Mouse (Mus musculus): Measurements from ENCODE around the gene Ypel2. TPM values are rescaled to one million over a fixed set of nuclear protein-coding genes. Genes with fewer than 3 reads are reported as not detected.
"Not testable (repeated sequence)": the region's sequence is repeated elsewhere in the genome, so short reads cannot be mapped to it uniquely, and the experiment has no call there.

The Ypel2 gene
- polyA plus RNA-seq (2016; fragmentation: Nextera tagmentation; extraction: Ambion mirVana), result 24.0 and 25.8 TPM in 2 replicates

- peaks cover 50% of the 10 kb centered on the region for H3K4me1 ChIP-seq (replicated peaks)
- WGBS, result under 1% methylated on average over 96 of the region's 96 CpGs
These were observed at the start of gene Ypel2 for GRCm38 (mm10) chr11:86993041-86994037. Gene Ypel2, minus strand, starts transcription at chr11:86993707.

GRCm38 (mm10) chr11:87043052-87043451 is 49.5 kb upstream of the Ypel2 start:
- no peak overlapping the region for H3K4me3 ChIP-seq
- peaks cover 59% of the 10 kb centered on the region for H3K36me3 ChIP-seq
- no peaks in the 10 kb centered on the region for H3K9me3 ChIP-seq (replicated peaks)
- H3K4me1 ChIP-seq (replicated peaks), result no peaks in the 10 kb centered on the region
- no peak overlapping the region for H3K27ac ChIP-seq (ENCODE audit: poor library complexity, severe bottlenecking)
- no peak overlapping the region for H3K4me2 ChIP-seq
- ATAC-seq (ENCODE audit: insufficient number of reproducible peaks, low FRiP score), result no peak
- no peaks in the 10 kb centered on the region for H3K27me3 ChIP-seq (replicated peaks)
- no peak overlapping the region for H3K9ac ChIP-seq
- 68% methylated on average over 3 of the region's 3 CpGs for whole genome bisulfite sequencing

More at GRCm38 (mm10) chr11:86993041-86994037, at the start of gene Ypel2:
- H3K27me3 ChIP-seq (replicated peaks), result no peaks in the 10 kb centered on the region
- H3K27ac ChIP-seq (ENCODE audit: poor library complexity, severe bottlenecking), result peak within 1 kb of the TSS; percentile 93
- peak within 1 kb of the TSS; percentile 78 for H3K4me3 ChIP-seq
- peak within 1 kb of the TSS; percentile 85 for H3K4me2 ChIP-seq
- peak within 1 kb of the TSS; percentile 92 for H3K9ac ChIP-seq
- H3K36me3 ChIP-seq, result peaks cover 5% of the 10 kb centered on the region; the same call in 1 of the 2 replicates
- ATAC-seq (ENCODE audit: insufficient number of reproducible peaks, low FRiP score), result peak; percentile 97
- no peaks in the 10 kb centered on the region for H3K9me3 ChIP-seq (replicated peaks)

DNA sequence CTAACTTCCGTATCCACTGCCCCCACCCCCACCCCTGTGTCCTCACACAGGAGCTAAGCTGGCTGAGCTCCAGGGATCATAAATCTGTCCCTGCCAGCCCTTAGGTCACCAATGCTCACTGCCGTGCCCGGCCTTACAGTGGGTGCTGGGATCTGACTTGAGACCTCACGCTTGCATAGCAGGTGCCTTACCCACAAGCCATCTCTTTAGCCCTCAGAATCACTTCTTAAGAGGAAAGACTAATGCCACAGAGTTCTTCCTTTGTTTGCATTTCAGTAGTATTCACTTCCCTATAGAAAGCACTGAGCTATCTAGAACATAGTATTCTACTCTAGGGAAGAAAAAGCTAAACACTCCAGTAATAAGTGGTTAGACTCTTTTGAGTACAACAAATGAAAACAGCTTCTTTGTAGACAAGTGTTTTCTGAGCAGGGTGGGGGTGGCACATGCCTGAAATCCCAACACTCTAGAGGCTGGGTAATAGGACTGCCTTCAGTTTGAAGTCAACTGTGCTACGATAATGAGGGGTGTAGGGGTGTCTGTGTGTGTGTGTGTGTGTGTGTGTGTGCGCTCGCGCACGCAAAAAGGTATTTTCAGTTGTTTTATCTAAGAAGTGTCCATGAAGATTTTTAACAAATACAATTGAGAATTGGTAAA is 45.9 kb upstream of the Ypel2 start:
- Histone ChIP-seq H3K4me2 (no peak overlapping the region), H3K4me1 (replicated peaks) (no peaks in the 10 kb centered on the region), H3K36me3 (peaks cover 63% of the 10 kb centered on the region), H3K9me3 (replicated peaks) (no peaks in the 10 kb centered on the region), H3K27me3 (replicated peaks) (no peaks in the 10 kb centered on the region), H3K27ac (ENCODE audit: poor library complexity, severe bottlenecking) (no peak overlapping the region), H3K9ac (no peak overlapping the region), H3K4me3 (no peak overlapping the region)
- 80% methylated on average over 9 of the region's 9 CpGs for whole genome bisulfite sequencing
- no peak for ATAC-seq (ENCODE audit: insufficient number of reproducible peaks, low FRiP score)

- peaks cover 46% of the 10 kb centered on the region for H3K36me3 ChIP-seq
- H3K9ac ChIP-seq, result no peak overlapping the region
- no peak overlapping the region for H3K4me2 ChIP-seq
- H3K9me3 ChIP-seq (replicated peaks), result no peaks in the 10 kb centered on the region
- no peak for ATAC-seq (ENCODE audit: insufficient number of reproducible peaks, low FRiP score)
- no peak overlapping the region for H3K4me3 ChIP-seq
- H3K27me3 ChIP-seq (replicated peaks), result no peaks in the 10 kb centered on the region
- no peak overlapping the region for H3K27ac ChIP-seq (ENCODE audit: poor library complexity, severe bottlenecking)
- no peaks in the 10 kb centered on the region for H3K4me1 ChIP-seq (replicated peaks)
- 59% methylated on average over 4 of the region's 4 CpGs for WGBS
These were observed 42.7 kb upstream of the Ypel2 start for GRCm38 (mm10) chr11:87036180-87036579.

DNA sequence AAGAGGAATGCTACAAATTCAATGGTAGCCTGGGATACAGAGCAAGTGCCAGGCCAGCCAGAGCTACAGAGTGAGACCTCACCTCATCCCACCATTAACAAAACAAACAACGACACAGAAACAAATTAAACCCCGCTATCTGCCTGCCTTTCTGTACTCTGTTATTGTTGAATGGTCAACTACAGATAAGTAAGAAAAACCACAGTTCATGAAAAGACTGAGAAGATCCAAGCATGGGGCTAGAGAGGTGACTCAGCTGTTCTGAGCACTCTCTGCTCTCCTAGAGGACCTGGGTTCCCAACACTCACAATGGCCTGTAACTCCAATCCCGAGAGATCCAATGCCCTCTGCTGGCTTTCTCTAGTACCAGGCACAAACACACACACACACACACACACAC is 34.7 kb upstream of the Ypel2 start:
- Histone ChIP-seq H3K36me3 (0 out of 2 replicates have a peak, but pooled peaks cover 2% of the 10 kb centered on the region), H3K27ac (ENCODE audit: poor library complexity, severe bottlenecking) (no peak overlapping the region), H3K4me3 (no peak overlapping the region), H3K9ac (no peak overlapping the region), H3K9me3 (replicated peaks) (no peaks in the 10 kb centered on the region), H3K4me2 (no peak overlapping the region), H3K27me3 (replicated peaks) (no peaks in the 10 kb centered on the region), H3K4me1 (replicated peaks) (peaks cover 6% of the 10 kb centered on the region)
- ATAC-seq (ENCODE audit: insufficient number of reproducible peaks, low FRiP score), result no peak
- 63% methylated on average over 3 of the region's 3 CpGs for WGBS

- Histone ChIP-seq H3K4me1 (replicated peaks) (peaks cover 6% of the 10 kb centered on the region), H3K27ac (ENCODE audit: poor library complexity, severe bottlenecking) (peak overlapping the region; percentile 31)
- 73% methylated on average over 9 of the region's 9 CpGs for WGBS
These were observed 32.8 kb upstream of the Ypel2 start for GRCm38 (mm10) chr11:87026096-87026875.

GRCm38 (mm10) chr11:87025351-87025750 is 31.8 kb upstream of the Ypel2 start:
- Histone ChIP-seq H3K27ac (ENCODE audit: poor library complexity, severe bottlenecking) (no peak overlapping the region), H3K9me3 (replicated peaks) (0 out of 2 replicates have a peak, but pooled peaks cover 2% of the 10 kb centered on the region), H3K9ac (no peak overlapping the region), H3K36me3 (no peaks in the 10 kb centered on the region), H3K27me3 (replicated peaks) (no peaks in the 10 kb centered on the region), H3K4me1 (replicated peaks) (no peaks in the 10 kb centered on the region), H3K4me2 (no peak overlapping the region), H3K4me3 (no peak overlapping the region)
- no peak for ATAC-seq (ENCODE audit: insufficient number of reproducible peaks, low FRiP score)
- WGBS, result 68% methylated on average over 3 of the region's 3 CpGs

More at GRCm38 (mm10) chr11:87026096-87026875, 32.8 kb upstream of the Ypel2 start:
- 0 out of 2 replicates have a peak, but pooled peaks have one; percentile 36 for ATAC-seq (ENCODE audit: insufficient number of reproducible peaks, low FRiP score)
- Histone ChIP-seq H3K4me2 (no peak overlapping the region), H3K27me3 (replicated peaks) (no peaks in the 10 kb centered on the region), H3K9ac (no peak overlapping the region), H3K36me3 (no peaks in the 10 kb centered on the region), H3K4me3 (no peak overlapping the region), H3K9me3 (replicated peaks) (no peaks in the 10 kb centered on the region)

GRCm38 (mm10) chr11:87023240-87023639 is 29.7 kb upstream of the Ypel2 start:
- not testable (repeated sequence) for H3K36me3 ChIP-seq; H3K4me2 ChIP-seq; H3K9me3 ChIP-seq (replicated peaks); H3K27ac ChIP-seq (ENCODE audit: poor library complexity, severe bottlenecking); H3K9ac ChIP-seq; ATAC-seq (ENCODE audit: insufficient number of reproducible peaks, low FRiP score); H3K4me1 ChIP-seq (replicated peaks); H3K27me3 ChIP-seq (replicated peaks); H3K4me3 ChIP-seq
- WGBS, result 63% methylated on average over 8 of the region's 8 CpGs

GRCm38 (mm10) chr11:87022765-87023164 is 29.3 kb upstream of the Ypel2 start:
- Histone ChIP-seq H3K27ac (ENCODE audit: poor library complexity, severe bottlenecking) (no peak overlapping the region), H3K27me3 (replicated peaks) (no peaks in the 10 kb centered on the region), H3K4me3 (no peak overlapping the region), H3K9me3 (replicated peaks) (0 out of 2 replicates have a peak, but pooled peaks cover 3% of the 10 kb centered on the region), H3K9ac (no peak overlapping the region), H3K4me1 (replicated peaks) (no peaks in the 10 kb centered on the region), H3K36me3 (no peaks in the 10 kb centered on the region), H3K4me2 (no peak overlapping the region)
- 68% methylated on average over 4 of the region's 4 CpGs for WGBS
- no peak for ATAC-seq (ENCODE audit: insufficient number of reproducible peaks, low FRiP score)

DNA sequence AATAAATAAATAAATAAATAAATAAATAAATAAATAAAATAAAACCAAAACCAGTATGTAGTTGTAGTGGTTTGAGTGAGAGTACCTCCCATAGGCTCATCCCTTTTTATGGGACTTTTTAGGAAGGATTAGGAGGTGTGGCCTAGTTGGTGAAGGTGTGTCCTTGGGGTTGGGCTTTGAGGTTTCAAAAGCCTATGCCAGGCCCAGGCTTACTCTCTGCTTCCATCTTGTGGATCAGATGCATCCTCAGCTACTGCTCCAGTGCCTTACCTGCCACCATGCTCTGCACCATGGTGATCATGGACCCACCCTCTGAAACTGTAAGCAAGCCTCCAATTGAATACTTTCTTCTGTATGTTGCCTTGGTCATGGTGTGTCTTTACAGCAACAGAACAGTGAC is 28.0 kb upstream of the Ypel2 start:
- Histone ChIP-seq H3K4me2 (no peak overlapping the region), H3K4me1 (replicated peaks) (no peaks in the 10 kb centered on the region), H3K27me3 (replicated peaks) (no peaks in the 10 kb centered on the region), H3K36me3 (no peaks in the 10 kb centered on the region), H3K27ac (ENCODE audit: poor library complexity, severe bottlenecking) (no peak overlapping the region), H3K9ac (no peak overlapping the region), H3K4me3 (no peak overlapping the region), H3K9me3 (replicated peaks) (0 out of 2 replicates have a peak, but pooled peaks cover 3% of the 10 kb centered on the region)
- no peak for ATAC-seq (ENCODE audit: insufficient number of reproducible peaks, low FRiP score)

Data from heart, embryonic 12.5 days (tissue).